Mouse (Mus musculus) c-Kit-positive CD71-positive TER-119-negative erythroid progenitor cells, embryonic 14.5 days (primary cell): ENCODE measurements around the gene Dlg1.

Experiments used
- DNase-seq: peaks from one replicate; pipeline ENCODE4 v3.0.0-alpha.2; 2013; ENCODE audit warnings: low read depth

Dlg1 gene

GRCm38 (mm10) chr16:31905891-31906825, 242.9 kb downstream of the Dlg1 start:
- no peak for DNase-seq

GRCm38 (mm10) chr16:31906896-31907295, 243.7 kb downstream of the Dlg1 start:
- no peak for DNase-seq

GRCm38 (mm10) chr16:31908959-31909358, 245.7 kb downstream of the Dlg1 start:
- DNase-seq, result no peak

GRCm38 (mm10) chr16:31910281-31910847, 247.1 kb downstream of the Dlg1 start:
- DNase-seq, result no peak

- DNase-seq, result no peak
Measured at GRCm38 (mm10) chr16:31917776-31918175, 254.5 kb downstream of the Dlg1 start.

- DNase-seq, result peak; percentile 61
Measured at GRCm38 (mm10) chr16:31918248-31918724, 255.0 kb downstream of the Dlg1 start.

- no peak for DNase-seq
Measured at GRCm38 (mm10) chr16:31924368-31924767, 261.1 kb downstream of the Dlg1 start.
